Mouse (Mus musculus) lung, adult 2 months (tissue): ENCODE measurements around the gene Ube2n.

Experiments used
- CTCF ChIP-seq: fragments of 200-500 bp; IDR thresholded peaks from 2 replicates; pipeline ENCODE4 v1.5.1; 2011; ENCODE audit warnings: mild to moderate bottlenecking, low read length, control low read depth; ENCODE audit not compliant: insufficient read depth
- POLR2A ChIP-seq: fragments of 200-500 bp; IDR thresholded peaks from 2 replicates; pipeline ENCODE4 v1.6.1; 2011; ENCODE audit warnings: low read depth, mild to moderate bottlenecking, control low read depth, low read length, borderline replicate concordance; ENCODE audit errors: extremely low read depth

- TF ChIP-seq POLR2A (no peak), CTCF (no peak)
Measured at GRCm38 (mm10) chr10:95539841-95540240, 24.9 kb downstream of the Ube2n start.
